Mouse (Mus musculus): Measurements from ENCODE around the gene Dclk2.

Gene Dclk2

DNA sequence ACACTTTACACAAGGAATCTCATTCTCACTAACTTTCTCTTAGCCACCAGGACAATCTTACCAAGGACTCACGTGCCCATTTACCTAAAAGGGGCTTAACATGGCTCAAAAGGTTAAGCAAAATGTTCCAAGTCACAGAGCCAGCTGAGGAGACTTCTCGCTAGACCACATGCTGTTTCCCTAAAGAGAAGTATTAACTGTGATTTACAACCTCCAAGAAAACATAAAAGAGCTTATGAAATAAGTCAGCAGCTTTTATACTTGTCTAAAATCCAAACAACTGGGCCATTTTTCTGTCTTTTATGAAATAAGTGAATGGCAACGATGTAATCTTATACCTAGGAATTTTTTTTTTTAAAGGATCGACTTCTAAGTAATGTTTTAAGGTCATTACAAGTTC, 74.6 kb downstream of the Dclk2 start:
- intact Hi-C loops (cut with DNase I) = no loop called here

DNA sequence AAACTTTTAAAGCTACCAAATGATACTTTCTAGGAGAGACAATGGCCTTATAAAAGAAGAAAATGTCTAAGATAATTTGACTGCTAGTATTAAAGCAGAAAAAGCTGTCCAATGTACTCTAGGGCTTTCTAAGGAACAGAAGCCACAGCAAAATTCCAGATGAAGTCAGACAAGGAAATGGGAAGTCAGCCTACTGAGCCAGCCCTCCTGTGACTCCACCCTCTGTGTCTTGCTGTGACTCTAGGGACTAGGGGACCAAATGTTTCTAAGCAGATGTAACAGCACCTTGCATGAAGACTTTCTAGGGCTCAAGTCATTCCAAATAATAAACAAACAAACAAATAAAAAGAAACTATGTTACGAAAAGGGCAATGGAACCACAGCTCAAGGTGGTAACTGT, 75.1 kb downstream of the Dclk2 start:
- intact Hi-C loops (cut with DNase I) = no loop called here

DNA sequence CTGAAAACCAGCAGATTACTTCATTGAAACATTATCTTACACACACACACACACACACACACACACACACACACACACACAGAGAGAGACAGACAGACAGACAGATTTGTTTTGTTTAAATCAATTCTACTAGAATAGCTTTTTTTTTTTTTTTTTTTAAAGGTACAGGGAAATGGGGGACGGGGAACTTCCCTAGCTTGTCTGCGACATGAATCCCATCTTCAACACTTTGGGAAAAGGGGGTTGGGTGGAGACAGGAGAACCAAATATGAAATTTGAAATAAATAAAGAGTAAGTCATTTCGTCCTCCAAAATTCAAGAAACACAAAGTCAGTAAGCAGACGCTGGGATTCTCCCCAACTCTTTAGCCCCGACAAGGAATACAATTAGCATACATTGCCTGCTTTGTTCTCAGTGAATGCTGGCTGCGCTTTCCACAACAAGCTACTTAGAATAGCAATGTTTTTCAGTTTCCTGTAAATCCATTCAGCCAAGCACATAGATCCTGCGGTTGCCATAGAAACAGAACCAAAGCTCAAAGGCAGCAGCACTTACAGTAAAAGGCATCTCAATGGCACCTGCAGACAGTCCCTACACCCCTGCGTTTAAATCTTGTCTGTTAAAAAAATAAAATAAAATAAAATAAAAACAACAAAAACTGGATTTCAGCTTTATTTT, 75.7 kb downstream of the Dclk2 start:
- intact Hi-C loops (cut with DNase I) = no loop called here

DNA sequence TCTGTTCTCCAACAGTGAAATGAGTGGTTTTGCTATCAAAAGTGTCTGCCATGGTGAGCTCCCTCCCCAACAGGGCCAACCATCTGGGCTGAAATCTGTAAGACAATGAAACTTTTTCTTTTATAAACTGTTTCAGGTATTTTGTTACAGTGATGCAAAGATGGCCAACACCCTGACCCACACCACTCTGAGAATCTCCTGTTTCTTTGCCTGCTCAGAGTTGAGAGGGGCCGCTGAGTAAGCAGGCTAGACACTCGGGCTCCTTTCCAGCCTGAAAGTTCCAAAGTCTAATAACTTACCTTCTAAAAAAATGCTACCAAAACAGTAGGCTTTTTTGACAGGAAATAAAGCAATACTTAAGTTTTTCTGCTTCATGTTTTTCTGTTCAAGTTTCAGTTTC, 78.2 kb downstream of the Dclk2 start:
- intact Hi-C loops (cut with DNase I) = no loop called here

DNA sequence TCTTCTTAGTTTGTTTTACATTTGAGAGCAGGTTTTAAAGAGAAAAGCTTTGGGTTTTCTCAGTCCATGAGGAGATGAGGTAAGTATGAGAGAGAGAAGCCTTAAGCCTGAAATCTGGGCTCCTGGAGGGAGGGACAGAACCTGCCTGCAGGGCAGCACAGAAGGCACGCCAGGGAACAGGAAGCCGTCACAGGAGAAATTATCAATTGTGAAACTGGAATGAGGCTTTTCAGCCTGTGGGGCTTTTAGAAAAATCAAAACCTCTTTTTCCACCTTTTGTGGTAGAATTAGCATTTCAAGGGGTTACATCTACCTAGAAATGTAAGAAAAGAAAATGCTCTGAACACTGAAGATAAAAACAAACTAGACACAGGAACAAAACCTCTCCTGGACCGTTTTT, 81.0 kb downstream of the Dclk2 start:
- intact Hi-C loops (cut with DNase I) = no loop called here

DNA sequence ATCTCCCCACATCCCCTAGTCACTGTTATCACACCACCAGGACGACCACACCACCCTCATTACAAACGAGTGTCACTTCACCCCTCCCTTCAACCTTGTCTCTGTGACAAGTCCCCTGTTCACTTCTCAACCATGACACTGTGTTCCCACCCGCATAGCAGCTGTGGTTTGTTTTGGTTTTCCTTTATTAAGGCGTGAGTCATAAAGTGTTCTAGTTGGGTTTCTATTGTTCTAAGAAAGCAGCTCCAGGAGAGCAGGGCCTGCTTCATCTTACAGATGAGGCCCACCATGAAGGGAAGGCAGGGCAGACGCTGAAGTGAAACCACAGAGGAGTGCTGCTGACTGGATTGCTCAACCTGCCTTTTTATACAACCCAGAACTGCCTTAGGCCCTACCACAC, 83.3 kb downstream of the Dclk2 start:
- intact Hi-C loops (cut with DNase I) = no loop called here

DNA sequence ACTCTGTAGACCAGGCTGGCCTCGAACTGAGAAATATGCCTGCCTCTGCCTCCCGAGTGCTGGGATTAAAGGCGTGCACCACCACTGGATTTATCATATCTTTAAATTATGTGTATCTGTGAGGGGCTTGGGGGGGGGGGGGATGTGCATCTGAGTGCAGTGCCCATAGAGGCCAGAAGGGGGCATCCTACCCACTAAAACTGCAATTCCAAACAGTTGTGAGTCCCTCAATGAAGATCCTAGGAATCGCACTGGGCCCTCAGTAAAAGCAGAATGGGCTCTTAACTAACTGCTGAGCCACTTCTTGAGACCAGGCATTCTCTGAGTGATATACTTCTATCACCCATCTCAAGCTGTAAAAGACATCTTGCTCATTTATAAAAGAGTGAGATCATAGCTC, 85.5 kb downstream of the Dclk2 start:
- intact Hi-C loops (cut with DNase I) = loop anchor here (2.0 kb wide), 1 partner anchor 142 kb away; no protein-coding TSS in a partner anchor

DNA sequence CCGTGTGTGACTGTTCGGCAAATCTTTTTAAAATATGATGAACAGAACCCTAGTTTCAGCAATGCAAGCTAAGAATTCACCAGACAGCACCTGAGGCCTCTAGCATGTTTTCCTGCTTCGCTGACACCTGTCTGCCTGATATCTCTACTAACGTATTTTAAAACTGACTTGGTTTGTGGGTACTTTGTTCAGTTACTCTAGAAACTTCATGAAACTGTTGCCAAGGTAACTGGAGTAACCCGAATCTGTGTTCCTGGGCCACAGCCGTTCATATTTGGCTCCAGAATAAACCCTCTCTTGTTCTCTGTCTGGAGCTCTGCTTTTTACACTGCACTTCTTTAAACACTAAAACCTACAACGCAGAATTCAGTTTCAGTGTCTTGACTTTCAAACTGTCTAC, 86.3 kb downstream of the Dclk2 start:
- intact Hi-C loops (cut with DNase I) = loop anchor here (2.0 kb wide), 1 partner anchor 142 kb away; no protein-coding TSS in a partner anchor

DNA sequence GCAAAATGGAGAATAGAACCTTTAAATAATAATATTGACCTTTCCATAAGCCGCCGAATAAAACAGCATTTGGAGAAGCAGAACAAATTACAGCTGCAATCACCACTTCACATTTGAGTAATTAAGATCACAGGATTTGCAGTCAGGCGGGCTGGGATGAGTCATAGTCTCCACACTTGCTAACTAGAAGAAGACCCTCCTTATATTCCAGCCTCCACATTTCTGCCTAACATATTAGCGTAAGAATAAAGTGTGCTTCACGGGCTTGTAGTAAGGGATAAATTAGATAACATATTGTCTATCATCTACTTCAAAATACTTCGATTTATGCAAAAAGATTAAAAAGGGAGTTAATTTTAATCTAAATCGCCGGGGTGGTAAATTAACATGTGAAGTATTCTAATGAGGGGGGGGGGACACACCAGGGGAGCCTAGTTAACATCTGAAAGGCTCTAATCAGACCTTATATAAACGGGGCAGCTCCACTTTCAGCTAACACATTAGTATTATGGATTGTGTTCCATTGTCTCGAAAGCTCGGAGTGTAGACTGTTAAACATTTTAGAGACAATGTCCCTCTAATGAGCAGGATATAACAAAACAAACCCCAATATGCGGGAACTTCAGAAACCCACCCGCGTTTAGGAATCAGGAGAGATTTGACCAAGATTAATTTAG, 87.9 kb downstream of the Dclk2 start:
- intact Hi-C loops (cut with DNase I) = no loop called here

DNA sequence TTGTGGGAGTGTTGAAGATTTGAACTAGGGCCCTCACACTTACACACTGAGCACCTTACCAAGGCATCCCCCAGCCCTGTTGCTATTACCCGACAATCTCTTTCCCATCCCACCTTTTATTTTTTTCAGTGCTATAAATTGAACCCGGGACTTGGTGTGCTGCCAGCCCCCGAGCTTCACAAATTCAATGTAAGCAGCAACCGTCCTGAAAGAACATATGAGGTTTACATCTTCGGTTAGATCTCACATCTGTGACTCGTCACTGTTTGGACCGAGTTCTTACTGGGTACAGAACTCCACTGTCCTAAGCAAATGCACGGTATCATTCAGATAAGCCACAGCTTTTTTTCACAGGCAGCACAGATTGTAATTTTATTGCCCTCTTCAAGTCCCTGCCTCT, 88.5 kb downstream of the Dclk2 start:
- intact Hi-C loops (cut with DNase I) = no loop called here

DNA sequence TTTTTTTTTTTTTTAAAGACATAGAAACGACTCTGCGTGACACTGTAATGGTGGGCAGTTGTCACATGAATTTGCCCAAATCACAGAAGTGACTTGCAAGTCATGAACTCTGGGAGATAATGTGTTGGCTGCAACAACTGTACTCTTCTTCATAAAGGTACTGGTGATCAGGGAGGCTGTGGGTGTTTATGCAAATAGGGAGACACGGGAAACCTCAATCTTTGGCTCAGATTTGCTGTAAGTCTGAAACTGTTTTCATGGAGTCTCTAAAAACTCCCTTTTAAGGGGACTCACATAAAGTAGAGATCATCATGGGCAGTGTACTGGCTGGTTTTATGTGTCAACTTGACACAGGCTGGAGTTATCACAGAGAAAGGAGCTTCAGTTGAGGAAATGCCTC, 93.1 kb downstream of the Dclk2 start:
- intact Hi-C loops (cut with DNase I) = no loop called here

DNA sequence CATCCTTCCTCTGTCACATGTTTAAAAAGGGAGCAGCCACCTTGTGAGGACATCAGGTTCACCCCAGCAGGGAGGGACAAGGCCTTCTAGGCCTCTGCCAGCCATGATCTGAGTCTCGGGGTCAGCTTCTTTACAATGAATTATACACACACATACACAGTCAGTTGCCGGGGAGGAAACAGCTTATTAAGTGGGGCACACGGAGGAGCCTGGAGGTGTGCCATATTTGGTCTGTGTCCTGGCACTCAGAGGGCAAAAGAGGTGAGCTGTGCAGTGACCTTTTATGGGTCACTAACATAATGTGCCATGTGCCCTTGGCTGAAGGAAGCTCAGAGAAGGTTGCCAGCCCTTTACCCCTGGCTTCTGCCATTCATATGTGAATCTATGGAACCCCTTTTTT, 99.3 kb downstream of the Dclk2 start:
- intact Hi-C loops (cut with DNase I) = no loop called here

DNA sequence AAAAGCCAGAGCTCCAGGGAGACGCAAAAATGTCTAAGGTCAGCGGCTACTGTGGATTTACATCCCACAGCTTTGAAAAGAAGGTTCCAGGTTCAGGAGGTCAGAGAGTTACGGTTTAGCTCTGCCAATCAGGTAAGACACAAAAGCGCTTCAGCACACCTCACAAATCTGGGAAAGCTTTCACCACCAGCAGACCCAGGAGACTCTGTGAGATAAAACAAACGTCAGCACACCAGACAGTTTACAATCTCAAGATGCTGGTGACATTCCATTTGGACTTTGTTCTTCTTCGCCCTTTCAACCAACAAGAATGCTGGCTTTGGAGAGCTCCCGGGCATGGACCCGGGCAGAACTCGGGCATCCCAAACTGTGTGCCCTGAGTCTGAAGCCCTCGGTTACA, 100.3 kb downstream of the Dclk2 start:
- intact Hi-C loops (cut with DNase I) = no loop called here

DNA sequence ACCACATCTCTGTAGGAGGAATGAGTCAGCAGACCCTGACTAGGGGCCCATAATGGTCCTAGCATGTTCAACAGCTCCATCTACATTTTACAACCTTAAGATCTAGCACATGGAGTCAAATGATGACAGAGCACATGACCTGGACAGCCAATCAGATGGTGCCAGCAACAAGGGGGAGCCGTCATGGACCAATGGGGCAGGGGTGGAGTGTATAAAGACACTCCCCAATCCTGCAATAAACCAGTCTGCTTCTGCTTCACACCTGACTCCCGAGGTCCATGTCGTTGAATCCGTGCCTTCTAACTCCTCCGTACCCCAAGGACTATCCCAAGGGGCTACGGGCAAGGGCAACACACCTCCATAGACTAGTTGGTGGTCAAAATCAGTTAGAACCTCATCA, 101.3 kb downstream of the Dclk2 start:
- intact Hi-C loops (cut with DNase I) = no loop called here

DNA sequence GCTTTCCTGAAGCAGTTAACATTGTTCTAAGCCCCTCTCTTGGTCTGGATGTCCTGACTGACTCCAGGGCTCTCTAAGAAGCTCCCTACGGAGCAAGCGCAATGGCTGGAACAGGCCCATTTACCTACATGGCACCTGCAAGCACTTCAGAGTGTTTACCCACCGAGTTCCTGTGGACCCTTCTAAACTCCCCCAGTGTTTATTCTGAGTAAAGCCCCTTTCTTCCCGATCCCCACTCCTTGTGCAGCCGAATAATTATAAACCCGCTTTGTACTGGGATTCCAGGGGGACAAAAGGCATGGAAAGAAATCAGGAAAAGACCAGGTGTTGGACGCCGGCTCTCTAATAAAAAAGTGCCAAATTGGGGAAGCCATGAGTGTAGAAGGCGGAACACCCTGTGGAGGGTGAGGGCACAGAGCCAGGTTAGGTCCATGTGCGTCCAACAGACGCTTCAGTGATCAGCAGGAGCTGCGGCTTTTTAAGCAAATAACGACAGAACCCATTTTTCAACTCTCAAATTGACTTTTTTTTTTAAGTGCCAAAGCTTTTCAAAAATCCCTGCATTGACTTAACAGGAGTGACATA, 102.6 kb downstream of the Dclk2 start:
- intact Hi-C loops (cut with DNase I) = no loop called here

DNA sequence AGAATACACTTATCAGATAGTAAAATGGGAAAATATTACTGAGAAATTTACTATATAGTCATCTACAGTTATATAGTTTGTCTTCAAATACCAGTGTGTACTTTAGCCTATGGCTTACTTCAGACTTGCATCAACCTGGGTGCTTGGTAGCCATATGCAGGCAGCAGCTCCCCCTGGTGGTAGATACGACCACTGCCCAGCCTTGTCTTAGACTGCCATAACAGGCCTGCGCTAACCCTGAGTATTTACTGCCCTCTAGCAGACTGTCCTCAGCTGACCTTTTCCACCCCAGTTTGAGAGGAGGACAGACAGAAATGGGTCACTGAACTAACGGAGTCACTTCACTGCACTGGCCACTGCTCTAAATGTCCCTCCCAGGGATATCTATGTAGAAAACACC, 108.0 kb downstream of the Dclk2 start:
- intact Hi-C loops (cut with DNase I) = loop anchor here (1.0 kb wide), 1 partner anchor 24 kb away; no protein-coding TSS in a partner anchor

DNA sequence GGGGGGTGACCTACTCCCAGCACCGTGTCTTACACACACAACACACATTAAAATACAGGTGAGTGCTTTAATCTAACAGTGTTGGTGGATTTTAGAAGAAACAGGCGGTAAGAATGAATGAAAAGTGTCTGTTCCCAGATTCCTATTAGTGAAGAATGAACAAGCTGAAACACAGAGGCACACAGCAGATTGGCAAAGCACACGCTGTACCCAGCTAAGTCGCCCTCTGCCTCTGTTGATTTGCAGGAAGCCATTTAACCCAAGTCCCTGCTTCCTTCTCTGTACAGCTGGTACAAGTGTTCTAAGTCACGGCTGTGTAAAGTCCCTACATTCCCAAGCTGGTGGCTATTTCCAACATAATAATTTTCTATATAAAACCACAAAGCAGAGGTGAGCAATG, 109.7 kb downstream of the Dclk2 start:
- intact Hi-C loops (cut with DNase I) = no loop called here

DNA sequence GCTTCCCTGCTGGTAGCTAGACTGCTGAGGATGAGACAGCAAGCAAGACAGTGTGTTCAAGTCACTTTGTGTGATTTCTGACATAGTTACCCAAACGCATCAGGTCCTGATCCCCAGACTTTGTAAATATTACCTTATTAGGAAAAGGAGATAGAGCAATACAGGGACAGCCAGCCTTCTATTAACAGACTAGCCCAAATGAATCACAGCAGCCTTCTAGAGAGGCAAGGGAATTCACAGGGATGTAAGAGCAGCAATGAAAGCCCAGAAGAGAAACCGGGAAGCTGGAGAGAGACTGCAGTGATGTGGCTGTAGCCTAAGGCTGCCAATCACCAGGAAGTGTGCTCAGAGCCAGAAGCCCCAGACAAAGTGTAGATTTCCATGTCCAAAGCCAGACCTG, 111.0 kb downstream of the Dclk2 start:
- intact Hi-C loops (cut with DNase I) = no loop called here

DNA sequence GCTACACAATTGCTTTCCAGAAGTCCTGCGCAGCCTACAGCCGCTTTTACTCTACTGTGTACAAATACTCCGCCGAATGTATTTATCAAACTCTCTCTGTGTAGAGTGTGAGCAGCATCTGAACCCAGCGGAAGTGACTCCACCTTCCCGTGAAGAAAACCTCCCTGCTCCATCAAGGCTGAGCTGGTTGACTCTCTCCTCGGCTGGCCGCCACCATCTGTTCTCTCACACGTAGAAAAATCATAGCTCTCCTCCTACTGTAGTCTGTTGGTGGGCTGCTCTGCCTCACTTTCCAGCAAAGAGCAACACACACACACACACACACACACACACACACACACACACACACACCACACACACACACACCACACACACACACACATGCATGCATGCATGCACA, 111.5 kb downstream of the Dclk2 start:
- intact Hi-C loops (cut with DNase I) = no loop called here

DNA sequence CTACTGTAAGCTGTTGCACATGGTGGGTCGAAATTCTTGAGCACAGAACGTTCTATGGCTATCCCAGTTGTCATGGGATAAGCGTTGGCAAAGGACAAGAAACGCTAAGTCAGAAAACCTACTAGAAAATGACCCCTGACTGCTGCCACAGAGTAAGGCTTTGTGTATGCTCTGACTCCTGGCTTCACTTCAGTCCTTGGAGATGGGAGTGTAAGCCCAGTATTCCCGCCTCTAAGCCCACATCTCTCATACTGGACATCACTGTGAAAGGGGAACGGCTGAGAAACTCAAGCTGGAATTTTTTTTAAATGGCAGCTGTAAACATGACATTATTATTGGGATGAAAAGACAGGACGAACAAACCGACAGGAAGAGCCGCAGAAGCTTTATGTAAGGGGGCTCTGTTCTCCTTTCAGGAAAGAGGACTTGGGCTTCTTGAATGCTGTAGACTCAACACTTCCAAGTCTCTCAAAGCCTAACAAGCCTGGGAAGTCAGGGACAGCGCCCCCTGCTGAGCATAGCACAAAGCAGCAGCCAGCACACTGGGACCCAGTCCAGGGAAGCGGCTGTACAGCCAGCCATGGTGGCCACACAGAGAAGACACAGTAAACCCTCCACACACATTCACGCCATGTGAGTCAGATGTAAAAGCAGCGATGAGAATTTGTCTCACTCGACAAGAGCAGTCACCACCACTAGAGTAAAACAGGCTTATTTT, 112.7 kb downstream of the Dclk2 start:
- intact Hi-C loops (cut with DNase I) = no loop called here

DNA sequence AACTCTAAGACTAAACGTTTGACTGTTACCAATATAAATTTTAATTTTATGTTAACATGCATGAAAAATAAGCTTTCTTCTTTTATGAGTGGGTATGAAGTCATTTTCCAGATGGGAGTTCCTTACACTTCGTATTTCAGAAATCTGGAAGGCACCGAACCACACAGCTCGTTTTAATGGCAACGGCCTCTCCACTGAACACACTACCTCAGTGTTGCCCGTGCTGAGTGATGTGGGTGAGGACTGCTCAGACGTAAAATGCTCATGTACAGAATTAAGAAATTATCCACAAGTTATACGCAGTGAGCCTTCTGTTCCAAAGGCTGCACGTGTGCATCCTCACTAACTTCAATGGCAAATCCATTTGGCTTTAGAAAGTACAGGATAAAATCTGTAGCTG, 113.8 kb downstream of the Dclk2 start:
- intact Hi-C loops (cut with DNase I) = no loop called here

DNA sequence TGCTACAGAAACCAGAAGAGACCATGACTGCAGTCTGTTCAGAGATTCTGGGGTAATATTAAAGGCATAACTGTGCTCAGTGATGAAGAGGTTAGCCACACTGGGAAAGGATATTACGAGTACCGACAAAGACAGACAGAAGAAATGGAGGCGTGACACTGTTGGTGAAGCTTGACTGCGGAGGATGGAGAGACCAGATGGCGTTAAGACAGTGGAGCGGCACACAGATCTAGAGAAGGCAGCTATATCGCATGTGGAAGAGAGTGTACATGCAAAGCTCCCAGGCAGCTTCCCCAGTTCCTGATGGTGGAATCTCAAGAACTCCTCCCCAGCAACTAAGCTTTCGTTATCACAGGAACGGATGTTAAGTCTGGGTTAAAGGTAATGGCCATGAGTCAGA, 116.4 kb downstream of the Dclk2 start:
- intact Hi-C loops (cut with DNase I) = no loop called here

All from adrenal gland (tissue).